Mouse (Mus musculus) megakaryocyte-erythroid progenitor cell, adult 5-6 weeks (primary cell): ENCODE results near the gene Clcn6. TPM values are rescaled to one million over a fixed set of nuclear protein-coding genes. Genes with fewer than 3 reads are reported as not detected.
"Not testable (repeated sequence)": the region's sequence is repeated elsewhere in the genome, so short reads cannot be mapped to it uniquely, and the experiment has no call there.

Experiments
- ATAC-seq: replicated peaks from 2 replicates; pipeline ENCODE4 v1.8.0; 2016; ENCODE audit warnings: mild to moderate bottlenecking, inconsistent platforms; ENCODE audit not compliant: severe bottlenecking, poor library complexity, low FRiP score, low TSS enrichment
- total RNA-seq, 2 experiments: library from RNA; stranded (forward) in 1 of 2; stranded (reverse) in 1 of 2; fragments of 200-1000, 215-1000 nt in 1 of 2; fragments of >200 nt in 1 of 2; fragmentation: Nextera tagmentation in 1 of 2; gene quantifications; 2 replicates each; pipeline ENCODE4 v1.2.3; 2014 to 2017

The Clcn6 gene
- total RNA-seq, 2 experiments from 2014 or later: 2.9 to 6.9 TPM

- no peak for ATAC-seq
These were observed 31.1 kb upstream of the Clcn6 start for GRCm38 (mm10) chr4:148069602-148070218.

GRCm38 (mm10) chr4:148067346-148067745 is 28.7 kb upstream of the Clcn6 start:
- ATAC-seq: no peak

- no peak for ATAC-seq
These were observed 27.8 kb upstream of the Clcn6 start for GRCm38 (mm10) chr4:148066401-148066744.

- ATAC-seq: peak; percentile 39; the same call in 1 of the 2 replicates
These were observed 27.2 kb upstream of the Clcn6 start for GRCm38 (mm10) chr4:148065702-148066400.

GRCm38 (mm10) chr4:148061086-148061480 is 22.5 kb upstream of the Clcn6 start:
- ATAC-seq: no peak

- peak; percentile 80 for ATAC-seq
These were observed 21.8 kb upstream of the Clcn6 start for GRCm38 (mm10) chr4:148060120-148061085.

GRCm38 (mm10) chr4:148058993-148059392 is 20.4 kb upstream of the Clcn6 start:
- ATAC-seq: no peak

- ATAC-seq: no peak
These were observed 19.7 kb upstream of the Clcn6 start for GRCm38 (mm10) chr4:148058218-148058819.

GRCm38 (mm10) chr4:148057661-148058209 is 19.1 kb upstream of the Clcn6 start:
- ATAC-seq: peak; percentile 58; the same call in 1 of the 2 replicates

GRCm38 (mm10) chr4:148056801-148057200 is 18.2 kb upstream of the Clcn6 start:
- ATAC-seq: no peak

- no peak for ATAC-seq
These were observed 17.6 kb upstream of the Clcn6 start for GRCm38 (mm10) chr4:148056246-148056645.

GRCm38 (mm10) chr4:148054961-148055695 is 16.5 kb upstream of the Clcn6 start:
- ATAC-seq: no peak

- no peak for ATAC-seq
These were observed 14.8 kb upstream of the Clcn6 start for GRCm38 (mm10) chr4:148053417-148053920.

GRCm38 (mm10) chr4:148052976-148053375 is 14.4 kb upstream of the Clcn6 start:
- ATAC-seq: no peak

- no peak for ATAC-seq
These were observed 13.3 kb upstream of the Clcn6 start for GRCm38 (mm10) chr4:148051886-148052285.

- ATAC-seq: no peak
These were observed 12.6 kb upstream of the Clcn6 start for GRCm38 (mm10) chr4:148051046-148051776.

GRCm38 (mm10) chr4:148050396-148050914 is 11.8 kb upstream of the Clcn6 start:
- ATAC-seq: not testable (repeated sequence)
